Mouse (Mus musculus) layer of hippocampus, adult 8-10 months (tissue): ENCODE data around the gene Mcm2. TPM values are rescaled to one million over a fixed set of nuclear protein-coding genes. Genes with fewer than 3 reads are reported as not detected.
A peak's percentile ranks its signal among the peaks of the same experiment; 100 is the strongest.

Experiments used
- DNase-seq, 2 experiments: peaks; one replicate each; pipeline ENCODE4 v3.0.0; 2022; ENCODE audit warnings: low spot score in 2 of 2
- total RNA-seq, 4 experiments: library from RNA; stranded (reverse); gene quantifications; 2 replicates each; pipeline ENCODE4 v1.2.4; 2022

Mcm2 gene
- total RNA-seq, 4 experiments from 2014 or later: 4.4 to 7.0 (median 5.5) TPM

DNA sequence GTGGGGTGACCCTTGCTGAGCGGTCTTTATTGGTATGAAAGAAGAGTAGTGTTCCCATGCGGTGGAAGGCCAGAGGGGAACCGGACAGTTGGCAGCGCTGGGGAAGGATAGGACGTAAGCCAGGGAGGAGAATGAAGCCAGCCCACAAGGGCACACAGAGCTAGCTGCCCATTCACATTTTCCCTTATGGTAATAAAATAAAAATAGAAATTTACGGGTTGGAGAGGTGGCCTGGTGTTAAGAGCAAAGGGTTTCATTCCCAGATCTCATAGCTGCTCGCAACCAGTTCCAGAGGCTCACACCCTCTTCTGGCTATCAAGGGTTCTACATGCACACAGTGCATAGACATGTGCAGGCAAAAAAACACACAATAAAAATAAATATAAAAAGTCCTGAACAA is 48.5 kb downstream of the Mcm2 start:
- no peak for DNase-seq

DNA sequence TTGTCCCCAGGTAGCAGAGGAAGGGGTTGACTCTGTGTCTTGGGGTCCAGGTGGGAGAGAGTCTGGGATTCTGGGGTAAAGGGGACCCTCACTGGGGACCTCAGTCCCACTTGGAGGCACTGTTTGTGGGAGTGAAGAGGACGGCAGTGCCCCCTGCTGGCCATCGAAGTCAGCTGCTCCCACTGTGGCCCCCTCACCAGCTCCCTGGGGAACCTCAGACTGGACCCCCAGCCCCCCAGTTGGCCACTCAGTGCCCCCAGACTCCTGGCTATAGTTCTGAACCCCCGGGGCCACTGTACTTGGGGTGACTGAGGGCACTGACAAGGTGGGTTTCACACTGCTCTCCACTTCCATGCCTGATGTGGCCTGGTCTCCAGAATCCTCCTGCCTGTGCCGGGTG is 49.3 kb downstream of the Mcm2 start:
- DNase-seq: no peak

DNA sequence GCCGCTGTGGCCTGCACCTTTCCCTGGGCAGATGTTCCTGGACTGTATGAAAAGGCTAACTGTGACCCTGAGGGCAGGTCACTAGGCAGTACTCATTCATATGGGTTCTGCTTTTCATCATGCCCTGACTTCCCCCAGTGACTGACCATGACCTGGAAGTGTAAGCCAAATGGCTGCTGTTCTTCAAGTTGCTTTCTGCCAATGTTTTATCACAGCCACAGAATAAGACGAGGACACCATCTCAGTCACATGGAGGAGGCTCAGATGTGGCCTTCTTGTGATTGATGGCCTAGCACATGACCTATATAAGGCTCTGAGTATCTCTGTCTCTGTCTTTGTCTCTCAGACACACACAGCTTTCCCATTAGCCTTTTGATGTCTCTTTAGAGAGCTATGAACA is 51.0 kb downstream of the Mcm2 start:
- DNase-seq: no peak

DNA sequence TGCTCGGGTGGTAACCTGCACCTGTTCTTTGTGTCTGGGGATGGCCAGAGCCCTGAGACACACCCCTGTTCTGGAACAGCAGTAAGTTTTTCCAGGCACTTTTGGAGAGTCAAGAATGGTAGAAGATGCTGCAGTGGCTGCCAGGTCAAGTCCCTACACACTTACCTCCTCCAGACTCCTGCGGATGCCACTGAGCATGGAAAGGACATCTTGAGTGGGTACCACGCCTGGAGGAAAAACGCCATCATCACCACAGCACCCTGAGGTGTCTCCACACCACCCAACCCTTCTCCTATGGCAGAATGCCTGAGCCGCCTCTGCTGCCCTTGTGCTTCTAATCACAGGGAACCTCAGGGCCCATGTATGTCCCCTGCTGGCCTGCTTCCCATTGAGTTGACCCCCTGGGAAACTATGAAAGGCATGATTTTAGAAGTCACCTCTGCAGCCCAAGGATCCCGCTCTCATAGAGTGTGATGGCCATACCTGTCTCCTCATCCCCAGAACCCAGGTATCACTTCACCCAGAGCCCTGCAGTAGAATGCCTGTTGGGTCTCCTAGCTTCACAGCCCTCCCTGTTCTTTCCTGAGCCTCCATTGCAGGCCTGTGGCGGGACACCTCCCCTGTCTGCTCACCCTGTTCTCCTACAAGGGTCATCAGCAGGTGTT is 53.5 kb downstream of the Mcm2 start:
- DNase-seq: no peak

DNA sequence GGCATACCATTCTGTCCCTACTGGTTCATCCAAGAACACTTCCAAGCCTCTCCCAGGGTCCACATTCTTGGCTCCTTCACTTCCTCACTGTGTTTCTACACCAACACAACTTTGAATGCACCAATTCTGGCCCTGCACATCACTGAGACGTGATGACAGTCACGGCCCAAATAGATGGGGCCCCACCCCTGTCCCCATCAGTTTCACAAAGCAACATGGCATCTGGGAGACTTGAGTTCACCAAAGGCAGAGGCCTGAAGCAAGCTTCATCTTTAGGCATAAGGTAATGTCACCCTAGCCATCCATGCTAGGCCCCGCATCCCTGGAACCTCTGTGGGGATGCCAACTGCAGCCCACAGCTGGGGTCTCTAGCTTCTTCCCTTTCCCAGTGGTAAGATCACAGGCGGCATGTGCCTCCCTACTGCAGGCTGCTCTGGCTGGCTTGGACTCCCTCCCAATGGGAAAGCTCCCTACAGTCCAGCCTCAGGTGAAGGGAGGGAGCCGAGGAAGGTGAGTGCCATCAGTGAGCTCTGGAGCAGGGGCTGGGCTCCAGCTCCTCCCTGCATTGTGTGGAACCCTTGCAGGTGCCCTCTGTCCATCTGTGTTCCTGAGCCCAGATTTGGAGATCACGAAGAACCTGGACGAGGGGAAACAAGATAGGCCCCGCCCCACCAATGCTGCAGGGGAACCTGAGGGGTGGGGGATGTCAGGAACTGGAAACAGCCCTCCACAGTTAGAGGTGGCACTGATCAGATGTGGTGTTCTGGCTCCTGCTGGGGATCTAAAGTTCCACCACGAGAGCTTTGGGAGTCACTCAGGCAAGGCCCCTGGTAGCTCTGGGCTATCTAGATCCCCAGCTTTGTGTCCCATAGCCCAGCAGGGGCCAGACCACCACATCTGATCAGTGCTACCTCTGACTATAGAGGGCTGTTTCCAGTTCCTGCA is 54.5 kb downstream of the Mcm2 start:
- DNase-seq: no peak

DNA sequence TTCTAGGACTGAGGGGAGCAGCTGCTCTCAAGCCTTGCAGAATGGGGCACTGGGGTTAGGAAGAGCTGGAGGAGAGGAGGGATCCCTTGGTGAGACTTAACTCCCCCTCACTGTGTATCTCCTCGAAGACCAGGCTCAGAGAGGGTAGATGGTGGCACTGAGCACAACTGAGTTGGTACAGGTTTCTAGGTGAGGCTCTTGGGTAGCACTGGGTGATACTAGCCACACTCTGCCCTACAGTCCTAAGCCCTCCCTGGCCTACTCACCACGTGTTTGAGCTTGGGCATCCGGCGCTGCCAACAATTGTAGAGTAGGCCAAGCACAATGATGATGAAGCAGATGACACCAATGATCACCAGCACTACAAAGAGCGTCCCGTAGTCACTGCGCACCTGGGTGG is 55.3 kb downstream of the Mcm2 start:
- DNase-seq: no peak

DNA sequence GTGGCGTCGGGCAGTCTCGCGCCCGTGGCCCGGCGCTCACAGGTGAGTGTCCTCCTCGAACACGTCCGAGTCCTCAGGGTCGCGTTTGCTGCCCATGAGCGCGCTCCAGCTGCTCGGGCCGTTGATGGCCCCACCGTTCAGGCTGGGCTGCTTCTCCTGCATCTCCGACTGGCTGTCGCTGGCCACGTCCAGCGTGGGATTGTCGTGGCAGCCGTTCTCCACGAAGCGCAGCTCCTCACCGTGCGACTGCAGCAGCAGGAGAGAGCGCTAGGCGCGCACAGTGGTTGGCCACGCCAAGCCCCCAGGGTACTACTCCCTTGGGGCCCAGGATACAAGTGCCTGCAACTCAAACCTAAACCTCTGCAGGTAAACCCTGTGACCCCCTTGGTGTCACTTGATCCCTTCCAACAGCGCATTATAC is 55.8 kb downstream of the Mcm2 start:
- DNase-seq: peak in 1 of 2 experiments; percentile 55

DNA sequence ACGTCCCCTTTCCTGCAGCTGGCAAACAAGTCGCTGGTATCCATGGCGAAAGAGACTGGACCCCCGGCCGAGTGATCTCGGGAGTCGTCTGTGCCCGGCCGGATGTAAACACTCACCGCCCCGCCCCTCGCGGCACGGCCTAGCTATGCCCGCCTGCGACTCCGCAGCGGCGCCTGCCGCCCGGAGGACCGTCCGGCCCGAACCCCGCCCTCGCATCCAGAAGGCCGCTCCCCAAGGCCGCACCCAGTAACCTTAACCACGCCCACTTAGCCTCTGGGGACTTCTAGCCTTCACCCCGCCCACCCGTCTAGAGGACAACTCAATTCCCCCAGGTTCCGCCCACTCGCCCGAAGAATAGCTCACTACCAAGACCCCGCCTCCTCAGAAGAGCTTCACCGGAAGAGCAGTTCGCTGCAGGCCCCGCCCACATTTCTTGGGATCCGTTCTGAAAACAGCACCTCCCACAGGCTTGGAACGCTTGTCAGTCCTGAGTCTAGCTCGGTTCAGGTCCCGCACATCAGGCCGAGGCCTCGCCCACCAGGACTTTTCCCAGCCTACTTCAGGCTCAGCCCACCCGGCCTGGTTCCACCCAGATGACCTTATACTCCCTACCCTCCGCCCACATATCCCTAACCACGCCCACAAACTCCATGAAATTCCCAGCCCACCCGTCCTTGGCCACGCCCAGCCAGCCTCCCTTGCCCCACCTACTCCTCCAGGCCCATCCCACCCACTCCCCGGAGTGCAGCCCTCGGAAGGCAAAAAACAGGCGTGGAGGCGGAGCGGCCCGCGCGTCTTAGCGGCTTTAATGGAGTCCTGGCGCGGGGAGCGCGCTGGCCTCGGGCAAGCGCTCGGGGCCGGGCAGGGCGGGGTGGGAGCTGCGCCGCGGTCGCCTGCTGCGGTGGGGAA is 56.5 kb downstream of the Mcm2 start, which contains the start of gene Abtb1:
Abtb1 (minus strand) TSS at position 204 of the 909 bp plus-strand sequence.
- DNase-seq: peak; percentile 99

DNA sequence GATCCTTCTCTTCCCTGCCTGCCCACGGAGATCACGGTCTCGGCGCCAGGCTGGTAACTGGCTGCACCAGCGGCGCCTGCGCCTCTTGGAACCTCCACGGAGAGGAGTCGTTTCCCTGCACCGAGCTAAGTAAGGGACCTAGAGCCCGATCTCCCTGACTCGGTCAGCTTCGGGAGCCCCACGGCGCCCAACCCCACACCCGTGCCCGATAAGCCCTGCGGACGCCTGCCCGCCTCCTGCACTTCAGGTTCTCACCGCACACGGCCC is 57.1 kb downstream of the Mcm2 start:
- DNase-seq: no peak

DNA sequence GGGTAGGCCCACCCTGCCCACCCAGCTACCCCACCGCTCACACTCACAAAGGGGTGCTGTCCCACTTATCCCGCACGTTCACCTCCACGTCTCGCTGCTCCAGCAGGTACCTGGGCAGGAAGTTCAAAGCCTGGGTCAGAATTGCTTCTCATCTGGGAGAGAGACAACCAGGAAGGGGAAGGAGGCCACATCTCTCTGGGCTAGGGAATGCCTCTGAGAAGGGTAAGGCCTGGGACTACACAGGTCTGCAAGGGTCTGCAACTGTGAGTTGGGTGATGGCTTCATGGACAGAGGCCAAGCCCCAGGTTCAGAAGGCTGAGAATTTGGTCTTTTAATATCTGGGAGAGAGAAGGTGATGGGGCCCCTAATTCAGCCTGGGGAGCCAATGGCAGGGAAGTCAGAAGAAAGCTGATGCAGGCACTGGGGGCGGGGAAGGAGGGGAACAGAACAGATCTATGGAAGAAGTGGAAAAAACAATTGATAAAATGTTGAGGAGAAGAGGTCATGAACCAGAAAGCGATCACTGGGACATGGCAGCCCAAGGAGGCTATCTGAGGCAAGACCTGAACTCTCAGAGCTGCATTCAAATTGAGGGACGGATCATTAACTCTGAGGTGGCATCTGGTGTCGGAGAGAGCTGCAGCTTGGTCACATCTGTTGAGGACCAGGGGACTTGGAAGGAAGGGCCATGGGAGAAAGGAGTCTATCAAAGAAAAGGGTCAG is 57.6 kb downstream of the Mcm2 start:
- no peak for DNase-seq

DNA sequence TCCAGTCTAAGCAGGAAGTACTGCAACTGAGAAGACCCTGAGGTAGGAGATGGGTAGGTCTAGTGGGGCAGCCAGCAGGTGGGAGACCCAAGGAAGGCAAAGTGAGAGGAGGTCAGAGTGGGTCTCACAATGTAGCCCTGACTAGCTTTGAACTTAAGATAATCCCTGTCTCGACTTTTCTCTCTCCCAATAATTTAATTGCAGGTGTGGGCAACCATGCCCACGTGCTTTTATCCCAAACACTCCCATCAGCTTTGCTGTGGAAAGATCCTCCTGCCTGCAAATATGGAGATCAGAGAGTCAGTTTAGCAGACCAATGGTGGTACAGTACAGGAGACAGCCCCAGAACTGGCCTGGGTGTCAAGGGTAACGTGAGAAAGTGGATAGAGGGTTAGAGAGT is 58.4 kb downstream of the Mcm2 start:
- DNase-seq: no peak

DNA sequence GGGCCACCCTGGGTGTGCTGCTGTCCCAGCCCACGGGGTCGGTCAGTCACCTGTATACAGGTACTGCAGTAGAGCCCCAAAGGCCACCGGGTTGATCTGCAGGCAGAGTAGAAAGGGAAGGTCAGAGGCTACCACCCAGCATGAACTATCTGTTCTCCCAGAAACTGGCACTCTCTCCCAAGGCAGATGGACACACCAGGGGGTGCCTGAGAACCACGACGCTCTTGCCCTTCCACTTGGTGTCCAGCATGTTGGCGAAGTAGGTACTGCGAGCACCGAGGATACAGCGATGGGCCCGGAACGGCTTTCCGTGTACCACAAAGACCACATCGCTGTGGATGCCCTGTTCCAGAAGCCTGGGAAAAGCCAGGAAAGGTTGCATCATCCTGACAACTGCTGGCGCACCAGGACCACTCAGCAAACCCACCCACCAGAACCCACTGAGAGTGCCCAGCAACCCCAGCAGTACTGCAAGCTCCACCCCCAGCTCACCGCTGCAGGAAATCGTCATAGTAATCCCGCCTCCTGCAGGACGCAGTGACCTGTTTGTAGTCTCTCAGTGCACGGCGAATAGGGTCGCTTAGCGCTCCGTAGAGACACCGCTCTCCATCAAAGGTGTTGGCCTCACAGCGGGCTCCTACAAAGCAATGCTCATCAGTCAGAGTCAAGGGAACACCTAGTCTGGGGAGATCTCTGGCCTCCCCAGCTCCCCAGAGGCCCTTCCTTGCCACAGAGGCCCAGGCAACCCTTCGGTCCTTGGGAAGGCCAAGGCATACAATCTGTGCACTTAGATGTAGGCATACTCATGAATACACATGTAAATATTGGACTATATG is 59.2 kb downstream of the Mcm2 start:
- no peak for DNase-seq

DNA sequence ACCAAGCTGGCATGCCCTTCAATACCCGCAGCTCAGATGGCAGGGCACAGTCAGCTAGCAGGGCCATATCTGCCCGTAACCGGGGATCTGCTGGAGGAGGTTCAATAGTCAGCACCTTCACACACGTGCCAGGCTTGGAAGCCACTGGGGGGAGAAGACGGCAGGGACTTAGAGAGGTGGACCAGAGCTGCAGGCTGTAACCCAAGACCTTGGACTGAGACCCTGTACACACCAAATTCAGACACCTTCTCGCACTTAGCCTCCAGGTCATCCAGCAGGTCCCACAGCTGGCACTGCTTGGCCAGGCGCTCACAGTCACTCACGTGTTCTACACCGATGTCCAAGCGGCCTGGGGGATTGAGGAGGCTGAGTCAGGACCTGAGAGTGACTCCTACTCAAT is 60.0 kb downstream of the Mcm2 start:
- DNase-seq: no peak

DNA sequence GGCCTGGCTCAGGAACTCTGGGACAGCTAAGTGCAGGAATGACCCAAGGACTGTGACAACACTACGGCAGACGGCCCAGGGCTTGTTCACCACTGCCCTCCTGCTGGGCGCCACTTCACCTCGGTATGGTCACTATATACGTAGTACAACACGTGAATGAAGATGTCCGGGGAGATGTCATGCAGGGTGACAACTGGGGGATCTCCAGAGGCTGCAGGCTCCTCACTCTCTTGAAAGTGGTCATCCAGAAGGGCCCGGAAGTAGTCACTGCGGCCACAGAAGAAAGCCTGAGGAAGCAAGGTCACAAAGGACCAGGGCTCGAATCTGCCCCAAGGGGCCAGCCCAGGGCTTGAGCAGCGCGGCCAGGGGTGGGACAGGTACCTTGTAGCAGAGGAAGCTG is 60.6 kb downstream of the Mcm2 start:
- DNase-seq: no peak

DNA sequence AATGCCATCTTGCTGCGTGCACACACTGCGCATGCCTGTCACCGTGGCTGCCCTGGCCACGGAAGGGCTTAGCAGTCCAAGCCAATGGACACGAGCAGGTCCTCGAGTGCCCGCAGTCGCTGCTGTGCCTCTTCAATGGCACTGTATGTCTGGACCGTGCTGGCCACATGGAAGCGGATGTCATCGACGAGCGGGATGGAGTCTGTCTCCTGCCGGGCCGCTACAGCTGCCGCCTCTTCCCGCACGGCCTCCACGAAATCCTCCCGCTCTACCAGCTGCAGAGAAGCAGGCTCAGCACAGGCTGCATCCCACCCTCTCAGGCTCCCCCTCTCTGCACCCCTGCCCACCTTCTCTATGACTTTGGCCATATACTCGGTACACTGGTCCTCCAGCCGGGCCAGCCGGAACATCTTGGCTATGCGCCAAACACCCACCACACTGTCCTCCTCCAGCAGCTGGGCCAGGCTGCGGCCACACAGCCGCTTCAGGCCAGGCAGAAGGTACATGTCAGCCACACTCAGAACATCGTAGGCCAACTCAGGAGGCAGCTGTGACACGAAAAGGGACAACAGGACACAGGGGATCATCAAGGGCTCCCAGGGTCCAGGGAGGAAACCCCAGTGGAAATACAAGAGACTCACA is 62.3 kb downstream of the Mcm2 start:
- no peak for DNase-seq

DNA sequence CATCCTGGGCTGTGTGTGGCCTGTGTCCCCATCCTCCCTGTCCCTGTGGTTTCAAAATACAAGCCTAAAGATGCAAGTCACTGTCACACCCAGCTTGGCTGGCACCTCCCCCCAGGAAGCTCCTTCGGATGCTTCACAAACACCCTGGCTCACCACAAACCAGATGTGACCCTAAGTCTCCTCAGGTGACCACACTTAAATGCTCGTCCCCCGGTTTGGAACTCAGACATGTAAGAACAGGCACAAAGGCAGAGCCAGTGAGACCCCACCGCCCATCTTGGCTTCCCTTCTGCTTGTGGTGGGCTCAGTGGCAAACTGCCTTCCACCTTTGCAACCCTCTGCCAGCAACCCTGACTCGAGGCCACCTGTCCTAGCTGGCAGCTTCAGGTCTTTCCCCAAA is 63.5 kb downstream of the Mcm2 start:
- no peak for DNase-seq
